Mouse (Mus musculus): Measurements from ENCODE around the gene Tifa.

DNA sequence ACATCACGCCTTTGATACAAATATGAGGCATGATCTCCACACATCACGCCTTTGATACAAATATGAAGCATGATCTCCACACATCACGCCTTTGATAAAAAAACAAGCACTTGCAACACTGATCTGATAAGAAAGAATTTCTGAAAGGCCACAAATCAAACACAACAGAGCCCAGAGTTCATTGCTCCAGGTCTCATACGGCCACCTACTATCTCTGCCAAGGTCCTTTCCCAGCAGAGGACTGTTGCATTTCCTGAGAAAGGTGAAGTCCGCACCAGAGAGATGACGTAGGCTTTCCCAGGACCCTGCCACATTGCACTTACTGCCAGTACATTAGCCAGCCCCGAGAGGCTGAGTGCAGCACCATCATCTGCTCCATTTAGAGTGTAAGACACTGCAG, 19.5 kb downstream of the Tifa start:
- TF ChIP-seq POLR2AphosphoS2 (IDR thresholded peaks at IDR 0.05; ENCODE audit: low read depth, low read length) (no peak), NELFE (IDR thresholded peaks at IDR 0.05; ENCODE audit: low read depth, low read length) (no peak), POLR2A (IDR thresholded peaks at IDR 0.05; ENCODE audit: low read depth, low read length) (no peak), CTCF (conservative IDR thresholded peaks at IDR 0.05 in 1 of 2, IDR thresholded peaks at IDR 0.05 in 1 of 2; ENCODE audit: low read depth in 2 of 2, low read length in 2 of 2) (no peak), MAZ (IDR thresholded peaks at IDR 0.05; ENCODE audit: low read depth, low read length) (no peak), USF2 (conservative IDR thresholded peaks at IDR 0.05; ENCODE audit: low read depth, low read length) (no peak)

Data from CH12.LX (cell line).